Mouse (Mus musculus) layer of hippocampus, adult 2 months (tissue): ENCODE measurements around the gene Chmp2a. TPM values are rescaled to one million over a fixed set of nuclear protein-coding genes. Genes with fewer than 3 reads are reported as not detected.

Source experiments
- DNase-seq, 2 experiments: peaks; one replicate each; pipeline ENCODE4 v3.0.0; 2022; ENCODE audit warnings: low spot score in 2 of 2
- H3K27ac ChIP-seq: fragments of 200-600 bp; 2 replicates; pipeline ENCODE4 v1.8.1; 2022
- H3K4me3 ChIP-seq: fragments of 200-600 bp; 2 replicates; pipeline ENCODE4 v1.8.1; 2022; ENCODE audit warnings: mild to moderate bottlenecking
- CTCF ChIP-seq: fragments of 200-600 bp; conservative IDR thresholded peaks from 2 replicates; pipeline ENCODE4 v1.8.1; 2022; ENCODE audit warnings: antibody characterized with exemption, mild to moderate bottlenecking, moderate library complexity
- total RNA-seq, 2 experiments: library from RNA; stranded (reverse); gene quantifications; 2 replicates each; pipeline ENCODE4 v1.2.3; 2021

Gene Chmp2a
- total RNA-seq, 2 experiments from 2014 or later: 133 to 141 TPM

DNA sequence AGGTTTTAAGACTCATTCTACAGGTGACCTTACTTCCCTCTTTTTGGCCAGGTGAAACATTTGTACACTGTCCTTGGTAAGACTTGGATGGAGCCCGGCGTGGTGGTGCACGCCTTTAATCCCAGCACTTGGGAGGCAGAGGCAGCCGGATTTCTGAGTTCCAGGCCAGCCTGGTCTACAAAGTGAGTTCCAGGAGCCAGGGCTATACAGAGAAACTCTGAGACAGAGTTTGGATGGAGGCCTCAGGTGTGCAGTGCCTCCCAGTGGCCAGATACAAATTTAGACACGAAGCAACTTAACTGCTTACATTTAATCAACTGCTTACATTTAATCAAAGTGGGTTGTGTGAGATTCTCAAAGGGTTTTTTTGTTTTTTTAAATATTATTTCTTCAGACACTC, 3.5 kb downstream of the Chmp2a start:
- H3K27ac ChIP-seq: no peak overlapping the region
- no peak for DNase-seq
- no peak overlapping the region for H3K4me3 ChIP-seq
- peak; percentile 72 for TF ChIP-seq CTCF

DNA sequence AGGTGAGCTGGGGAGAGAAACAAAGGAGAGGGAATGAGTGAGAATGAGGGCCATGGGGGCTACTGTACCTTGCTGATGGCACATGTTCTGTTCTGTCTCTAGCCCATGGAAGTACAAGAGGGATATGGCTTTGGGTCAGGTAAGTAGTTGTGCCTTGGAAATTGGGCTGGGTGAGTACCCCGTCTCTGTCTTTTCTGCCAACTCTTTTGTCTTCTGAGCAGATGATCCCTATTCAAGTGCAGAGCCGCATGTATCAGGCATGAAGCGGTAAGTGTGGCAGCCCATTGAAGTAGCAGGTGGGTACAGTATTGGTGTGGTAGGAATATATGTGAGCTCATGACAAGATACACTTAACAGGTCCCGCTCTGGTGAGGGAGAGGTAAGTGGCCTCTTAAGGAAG, 5.6 kb downstream of the Chmp2a start:
- DNase-seq: no peak
- H3K4me3 ChIP-seq: no peak overlapping the region
- H3K27ac ChIP-seq: no peak overlapping the region
- no peak for TF ChIP-seq CTCF

DNA sequence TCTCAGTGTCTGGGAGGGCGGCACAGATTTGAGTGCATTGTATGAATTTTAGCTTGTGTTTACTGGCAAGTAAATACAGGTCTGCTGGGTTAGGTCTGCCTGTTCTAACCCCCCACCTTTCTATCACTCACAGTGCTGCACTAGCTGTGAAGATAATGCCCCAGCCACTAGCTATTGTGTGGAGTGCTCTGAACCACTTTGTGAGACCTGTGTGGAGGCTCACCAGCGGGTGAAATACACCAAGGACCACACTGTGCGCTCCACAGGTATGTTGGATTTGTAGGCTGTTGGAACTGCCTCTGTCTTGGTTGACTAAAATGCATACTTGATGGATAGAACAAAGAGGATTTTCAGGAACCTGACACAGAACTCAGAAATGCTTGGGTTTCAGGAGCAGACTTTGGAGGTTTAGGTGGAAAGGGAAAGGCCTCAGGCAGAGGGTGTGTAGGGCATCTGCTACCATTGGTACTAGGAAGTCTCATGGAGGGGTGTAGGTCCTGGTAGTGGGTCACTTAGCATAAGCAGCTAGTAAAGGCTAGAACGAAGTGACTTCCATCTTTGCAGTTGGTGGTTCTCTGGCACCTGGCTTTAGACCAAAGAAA, 9.0 kb downstream of the Chmp2a start:
- TF ChIP-seq CTCF: no peak
- H3K27ac ChIP-seq: peak overlapping the region; percentile 98
- H3K4me3 ChIP-seq: peak overlapping the region; percentile 93
- DNase-seq: no peak

DNA sequence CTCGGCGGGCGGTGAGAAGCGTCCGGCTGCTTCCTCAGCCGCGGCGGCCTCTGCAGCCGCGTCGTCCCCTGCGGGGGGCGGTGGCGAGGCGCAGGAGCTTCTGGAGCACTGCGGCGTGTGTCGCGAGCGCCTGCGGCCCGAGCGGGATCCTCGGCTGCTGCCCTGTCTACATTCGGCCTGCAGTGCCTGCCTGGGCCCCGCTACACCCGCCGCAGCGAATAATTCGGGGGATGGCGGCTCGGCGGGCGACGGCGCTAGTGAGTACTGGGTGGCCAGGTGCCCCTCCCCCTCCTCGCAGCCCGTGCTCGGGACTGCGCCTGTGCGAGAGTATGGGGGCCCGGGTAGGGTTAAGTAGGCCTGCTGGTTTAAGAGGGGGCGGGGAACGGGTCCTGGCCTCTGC, 9.8 kb downstream of the Chmp2a start:
- TF ChIP-seq CTCF: no peak; the same call in none of the 2 replicates

DNA sequence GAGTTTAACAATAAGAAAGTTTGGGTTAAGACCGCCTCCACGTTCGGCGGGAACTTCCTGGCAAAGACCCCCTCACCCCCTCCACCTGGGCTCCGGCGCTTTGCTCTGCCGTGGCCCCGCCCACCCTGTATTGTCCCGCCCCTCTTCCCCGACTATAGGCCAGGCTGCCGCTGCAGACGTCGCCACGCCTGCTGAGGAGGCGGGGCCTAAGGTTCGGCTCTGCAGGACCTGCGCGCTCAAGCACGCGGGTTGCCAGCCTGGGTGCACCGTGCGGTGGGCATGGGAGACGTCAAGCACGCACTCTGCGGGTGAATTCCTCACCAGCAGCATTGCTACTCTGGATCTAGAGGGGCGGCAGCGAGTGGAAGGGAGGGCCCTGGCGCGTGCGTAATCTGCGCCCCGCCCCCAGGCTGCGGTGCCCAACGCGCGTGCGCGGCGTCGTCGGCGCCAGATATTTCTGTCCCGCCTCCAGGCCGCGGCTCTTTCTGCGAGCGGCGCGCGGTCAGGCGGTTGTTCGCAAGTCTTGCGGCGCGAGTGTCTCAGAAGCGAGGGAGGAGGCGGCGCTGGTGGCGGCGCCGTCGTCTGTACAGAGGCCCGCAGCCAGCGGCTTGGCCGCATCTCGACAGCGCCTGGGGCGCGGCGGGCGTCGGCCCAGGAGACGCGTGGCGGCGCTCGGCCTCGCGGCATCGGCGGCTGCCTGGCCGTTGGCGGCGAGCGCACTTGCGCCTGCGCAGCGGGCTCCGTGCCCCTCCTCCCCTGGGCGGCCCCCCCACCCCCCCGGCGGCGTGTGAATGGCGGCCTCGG, 10.5 kb downstream of the Chmp2a start:
- no peak for TF ChIP-seq CTCF
- peak overlapping the region; percentile 93 for H3K4me3 ChIP-seq
- H3K27ac ChIP-seq: peak overlapping the region; percentile 98
- DNase-seq: peak; percentile 90 to 94

More for the DNA sequence above, 9.8 kb downstream of the Chmp2a start:
- H3K27ac ChIP-seq: peak overlapping the region; percentile 98
- peak; percentile 85 to 86 for DNase-seq
- H3K4me3 ChIP-seq: peak overlapping the region; percentile 93

DNA sequence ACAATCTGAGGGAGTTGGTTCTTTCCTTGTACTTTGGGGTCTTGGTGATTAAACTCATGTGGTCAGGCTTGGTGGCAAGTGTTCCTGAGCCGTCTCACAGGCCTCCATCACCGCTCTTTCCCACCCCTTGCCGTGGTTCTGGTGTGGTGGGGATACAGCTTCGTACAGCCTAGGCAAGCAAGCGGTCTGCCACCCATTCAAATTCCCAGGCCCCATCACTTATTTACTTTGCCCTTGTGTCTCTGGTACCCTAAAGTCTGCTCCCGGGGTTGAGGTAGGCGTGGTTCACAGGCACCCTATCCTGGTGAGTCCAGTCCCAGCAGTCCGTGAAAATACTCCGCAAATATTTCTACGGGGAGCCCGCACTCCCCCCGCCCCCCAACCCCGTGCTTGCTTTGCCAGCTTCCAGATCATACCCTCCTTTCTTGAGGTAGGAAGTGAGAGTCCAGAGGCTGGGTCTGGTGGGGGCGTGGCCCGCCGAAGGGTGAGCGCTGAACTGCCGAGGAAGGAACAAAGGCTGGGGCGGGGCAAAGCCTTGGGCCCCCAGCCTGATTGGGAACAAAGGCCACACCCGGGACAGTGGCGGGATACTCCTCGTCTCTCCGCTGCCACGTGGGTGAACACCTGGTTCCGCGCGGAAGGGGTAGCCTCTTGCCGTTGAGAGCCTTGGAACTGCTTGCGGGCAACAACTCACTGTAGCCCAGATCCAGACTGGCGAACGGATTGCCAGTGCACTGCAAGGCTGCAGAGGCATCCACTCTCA, 11.7 kb downstream of the Chmp2a start:
- Histone ChIP-seq H3K4me3 (peak overlapping the region; percentile 93), H3K27ac (peak overlapping the region; percentile 98; the same call in 1 of the 2 replicates)
- DNase-seq: no peak
- no peak for TF ChIP-seq CTCF

DNA sequence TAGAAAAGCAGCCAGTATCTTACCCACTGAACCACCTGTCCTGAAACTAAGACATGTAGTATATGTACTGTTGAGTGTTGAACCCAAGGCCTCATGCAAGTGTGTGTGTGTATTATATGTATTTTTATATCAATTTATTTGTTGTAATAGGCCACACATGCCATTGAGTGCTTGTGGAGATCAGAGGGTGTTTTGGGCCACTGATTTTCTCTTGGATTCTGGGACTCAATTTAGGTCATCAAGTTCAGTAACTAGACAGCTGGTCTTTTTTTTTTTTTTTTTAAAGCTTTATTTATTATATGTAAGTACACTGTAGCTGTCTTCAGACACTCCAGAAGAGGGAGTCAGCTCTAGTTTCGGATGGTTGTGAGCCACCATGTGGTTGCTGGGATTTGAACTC, 19.4 kb downstream of the Chmp2a start:
- Histone ChIP-seq H3K27ac (no peak overlapping the region), H3K4me3 (no peak overlapping the region)
- DNase-seq: no peak
- no peak for TF ChIP-seq CTCF

DNA sequence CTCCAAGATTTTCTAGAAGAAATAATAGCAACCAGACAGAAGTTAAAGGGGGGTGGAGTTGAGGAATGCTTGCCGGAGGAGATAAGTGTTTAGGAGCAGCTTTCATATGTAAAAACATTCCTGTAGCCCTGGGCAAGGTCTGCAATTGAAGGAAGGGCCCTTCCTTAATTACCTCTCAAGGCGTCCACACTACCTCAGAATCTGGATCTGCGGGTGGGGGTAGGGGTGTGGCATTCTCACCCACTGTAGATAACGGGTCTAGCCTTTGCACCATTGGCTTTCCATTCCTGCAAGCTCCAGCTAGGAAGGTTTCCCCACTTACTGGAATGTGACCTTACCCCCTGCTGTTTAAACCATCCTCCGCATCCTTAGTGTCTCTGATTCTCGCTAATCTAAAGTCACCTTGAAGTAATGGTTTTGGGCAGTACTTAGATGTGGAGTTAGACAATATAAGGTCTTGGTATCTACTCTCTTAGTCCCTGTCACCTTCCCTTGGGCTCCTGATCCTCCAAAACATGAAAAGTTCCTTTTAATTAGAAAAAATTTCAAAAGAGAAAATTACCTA, 20.2 kb downstream of the Chmp2a start:
- no peak for DNase-seq
- Histone ChIP-seq H3K4me3 (no peak overlapping the region), H3K27ac (no peak overlapping the region)
- TF ChIP-seq CTCF: no peak

DNA sequence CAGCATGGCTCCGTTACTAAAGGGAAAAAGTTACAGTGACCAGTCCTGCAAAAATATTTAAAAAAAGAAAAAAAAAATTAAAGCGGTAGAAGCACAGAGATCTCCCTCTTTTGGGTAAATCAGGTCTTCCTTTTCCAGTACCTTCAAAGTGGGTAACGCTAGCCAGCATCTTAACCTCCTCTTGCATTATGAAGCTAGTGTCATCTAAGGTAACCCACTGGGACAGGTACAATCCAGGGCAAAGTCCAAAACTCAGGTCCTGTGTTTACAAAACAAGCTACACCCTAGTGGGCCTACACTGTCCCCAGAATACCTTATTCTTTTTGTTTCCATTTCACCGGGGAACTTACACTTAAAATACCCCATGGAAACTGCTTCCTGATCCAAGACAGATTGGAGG, 20.9 kb downstream of the Chmp2a start:
- Histone ChIP-seq H3K27ac (no peak overlapping the region), H3K4me3 (no peak overlapping the region)
- no peak for DNase-seq
- no peak for TF ChIP-seq CTCF

DNA sequence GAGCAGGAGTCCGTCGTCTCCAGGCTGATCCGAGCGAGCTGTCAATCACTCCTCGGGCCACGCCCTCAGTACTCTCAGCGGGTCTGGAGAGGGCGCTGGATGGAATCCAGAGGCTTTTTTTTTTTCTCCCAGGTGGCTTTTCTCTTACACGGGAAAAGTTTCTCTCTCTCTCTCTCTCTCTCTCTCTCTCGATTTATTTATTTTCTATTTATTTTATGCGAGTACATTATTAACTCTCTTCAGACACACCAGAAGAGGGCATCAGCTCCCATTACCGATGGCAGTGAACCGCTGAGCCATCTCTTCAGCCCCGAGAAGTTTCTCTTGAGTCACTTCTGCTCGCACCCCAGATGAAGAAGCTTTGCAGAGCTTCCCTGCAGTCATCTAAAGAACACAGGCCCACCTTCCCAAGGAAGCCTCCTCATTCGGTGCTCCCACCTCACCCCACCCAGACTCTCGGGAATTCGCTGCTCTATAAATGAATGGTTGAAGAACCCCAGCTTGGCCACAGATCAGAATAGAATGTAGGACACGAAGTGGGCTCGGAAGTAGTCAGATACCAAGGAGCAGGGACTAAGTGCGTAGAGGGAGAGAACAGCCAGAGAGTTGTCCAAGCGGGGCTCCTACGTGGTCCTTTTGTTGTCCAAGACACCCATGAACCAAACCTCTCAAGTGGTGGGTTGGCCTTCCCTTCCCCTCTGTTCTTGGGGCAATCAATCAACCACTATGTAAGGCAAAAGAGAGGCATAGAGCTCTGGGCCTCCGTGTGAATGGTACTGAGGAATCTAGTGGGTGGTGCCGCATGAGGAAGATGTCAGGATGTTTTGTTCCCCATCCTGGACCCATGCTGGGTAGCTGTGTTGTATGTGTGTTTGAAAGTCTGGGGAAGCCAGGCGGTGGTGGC, 24.4 kb downstream of the Chmp2a start, which contains the start of gene Zbtb45:
Zbtb45 (minus strand) TSS at position 30 of the 904 bp plus-strand sequence.
- peak within 1 kb of the TSS; percentile 94 for H3K4me3 ChIP-seq
- no peak for DNase-seq
- no peak for TF ChIP-seq CTCF
- H3K27ac ChIP-seq: peak within 1 kb of the TSS; percentile 99

DNA sequence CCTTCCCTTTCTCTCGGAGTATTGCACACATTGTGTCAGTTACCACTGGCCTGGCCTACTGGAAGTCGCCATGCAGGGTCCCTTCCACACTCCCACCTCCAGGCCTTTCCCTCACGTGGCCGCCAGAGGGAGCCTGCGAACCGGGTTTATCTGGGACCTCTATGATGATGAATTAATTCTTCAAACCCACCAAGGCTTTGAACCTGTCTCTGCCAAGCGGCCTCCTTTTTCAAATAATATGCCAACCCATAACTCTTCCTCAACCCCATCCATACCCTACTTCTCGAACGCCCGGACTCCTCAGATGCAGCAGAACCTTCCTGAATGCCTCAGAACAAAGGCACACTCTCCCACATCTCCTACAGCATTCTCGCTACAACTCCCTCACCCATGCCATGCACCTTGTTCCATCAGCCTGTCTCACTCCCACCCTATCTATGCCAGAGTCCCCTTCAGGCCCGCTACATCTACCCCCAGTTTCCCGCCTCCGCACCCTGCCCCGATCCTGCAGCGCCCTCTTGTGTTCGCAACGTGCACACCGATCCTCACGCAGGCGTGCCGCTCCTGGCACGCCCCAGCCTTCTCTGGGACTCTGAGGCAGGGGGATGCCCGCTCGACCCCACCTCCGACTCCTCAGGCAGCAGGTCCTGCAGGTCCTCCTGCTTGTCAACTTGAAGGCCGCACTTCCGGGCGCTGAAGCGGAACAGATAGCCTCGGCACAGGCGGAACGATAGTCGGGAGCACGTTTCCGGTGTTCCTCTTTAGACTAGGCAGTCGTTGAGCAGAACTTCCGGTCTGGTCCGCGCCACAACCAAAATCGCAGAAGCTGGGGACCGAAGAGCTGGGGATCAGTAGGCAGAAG, 25.2 kb downstream of the Chmp2a start:
- TF ChIP-seq CTCF: peak; percentile 72
- Histone ChIP-seq H3K27ac (peak overlapping the region; percentile 99), H3K4me3 (peak overlapping the region; percentile 94)
- DNase-seq: peak; percentile 89 to 92
